Mouse (Mus musculus): ENCODE data around the gene Ccdc13. TPM values are rescaled to one million over a fixed set of nuclear protein-coding genes. Genes with fewer than 3 reads are reported as not detected.

Gene Ccdc13
- polyA plus RNA-seq, 1 experiment from 2014 or later, result not detected

DNA sequence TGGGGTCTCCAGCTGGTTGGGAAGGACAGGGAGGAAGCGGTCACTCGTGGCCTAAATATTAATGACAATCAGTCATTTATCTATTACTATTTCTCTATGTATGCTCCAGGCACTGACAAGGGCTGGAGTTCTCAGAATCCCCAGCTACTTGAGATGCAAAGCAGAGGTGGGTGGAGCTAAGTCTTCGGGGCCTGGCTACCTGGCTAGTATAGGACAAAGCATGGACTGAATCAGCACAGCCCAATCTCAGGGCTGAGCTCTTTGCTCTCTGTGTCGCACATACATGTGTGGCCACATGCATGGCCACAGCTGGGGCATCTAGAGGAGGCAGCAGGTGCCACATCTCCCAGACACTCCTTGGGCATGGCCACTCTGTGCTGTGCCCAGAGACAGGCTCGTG is 18.5 kb downstream of the Ccdc13 start:
- H3K36me3 ChIP-seq, result no peaks in the 10 kb centered on the region
- H3K4me3 ChIP-seq (replicated peaks), result no peak overlapping the region
- H3K9ac ChIP-seq, result no peak overlapping the region
- H3K4me2 ChIP-seq, result no peak overlapping the region
- no peak overlapping the region for H3K27ac ChIP-seq
- ATAC-seq (ENCODE audit: low read depth) (no peak), DNase-seq (no peak)
- WGBS (ENCODE audit: insufficient replicate concordance), result 57% methylated on average over 5 of the region's 5 CpGs
- H3K27me3 ChIP-seq, result no peaks in the 10 kb centered on the region
- H3K9me3 ChIP-seq (replicated peaks), result no peaks in the 10 kb centered on the region
- H3K4me1 ChIP-seq (replicated peaks), result no peaks in the 10 kb centered on the region

GRCm38 (mm10) chr9:121819771-121820471 is 19.3 kb downstream of the Ccdc13 start:
- no peaks in the 10 kb centered on the region for H3K4me1 ChIP-seq (replicated peaks)
- WGBS (ENCODE audit: insufficient replicate concordance), result 46% methylated on average over 7 of the region's 7 CpGs
- H3K36me3 ChIP-seq, result no peaks in the 10 kb centered on the region
- DNase-seq, result no peak
- H3K27me3 ChIP-seq, result no peaks in the 10 kb centered on the region
- no peaks in the 10 kb centered on the region for H3K9me3 ChIP-seq (replicated peaks)
- no peak overlapping the region for H3K9ac ChIP-seq
- ATAC-seq (ENCODE audit: low read depth), result no peak
- H3K4me2 ChIP-seq, result no peak overlapping the region
- H3K27ac ChIP-seq, result no peak overlapping the region
- H3K4me3 ChIP-seq (replicated peaks), result no peak overlapping the region

DNA sequence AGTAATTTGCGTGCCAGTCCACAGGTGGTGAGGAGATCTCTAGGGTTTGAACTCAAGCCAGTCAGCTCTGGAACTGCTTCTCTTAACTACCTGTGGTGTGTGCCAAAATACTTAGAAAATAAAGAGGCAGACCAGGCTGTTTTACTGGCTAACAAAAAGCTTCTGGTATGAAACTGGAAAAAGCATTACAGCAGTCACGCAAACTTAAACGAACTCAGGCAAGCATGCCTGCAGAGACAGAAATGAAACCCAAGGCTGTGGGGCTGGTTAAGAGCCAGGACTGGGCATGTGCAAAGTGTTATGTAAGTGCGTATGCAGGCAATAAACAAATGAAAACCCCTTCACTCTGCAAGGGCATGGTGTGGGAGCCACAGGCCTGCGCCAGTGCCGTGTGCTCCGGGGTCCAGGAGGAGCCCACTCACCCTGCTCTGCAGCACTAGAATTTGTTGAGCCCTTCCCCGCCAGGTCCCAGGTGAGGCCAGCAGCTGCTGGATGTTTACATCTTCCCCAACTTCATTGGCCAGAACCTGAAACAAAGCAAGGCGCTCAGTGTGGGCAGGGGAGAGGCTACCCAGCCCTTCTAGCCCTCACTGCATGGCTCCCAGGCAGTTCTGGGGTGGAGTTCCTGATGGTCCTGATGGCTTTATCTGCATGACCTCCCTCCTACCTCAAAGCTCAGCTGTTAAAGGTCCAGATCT is 20.0 kb downstream of the Ccdc13 start:
- ATAC-seq (ENCODE audit: low read depth), result no peak
- no peaks in the 10 kb centered on the region for H3K27me3 ChIP-seq
- H3K4me1 ChIP-seq (replicated peaks), result no peaks in the 10 kb centered on the region
- no peak for DNase-seq
- WGBS (ENCODE audit: insufficient replicate concordance), result 70% methylated on average over 9 of the region's 9 CpGs
- H3K36me3 ChIP-seq, result no peaks in the 10 kb centered on the region
- H3K4me2 ChIP-seq, result no peak overlapping the region
- H3K9ac ChIP-seq, result no peak overlapping the region
- no peaks in the 10 kb centered on the region for H3K9me3 ChIP-seq (replicated peaks)
- no peak overlapping the region for H3K27ac ChIP-seq
- no peak overlapping the region for H3K4me3 ChIP-seq (replicated peaks)

DNA sequence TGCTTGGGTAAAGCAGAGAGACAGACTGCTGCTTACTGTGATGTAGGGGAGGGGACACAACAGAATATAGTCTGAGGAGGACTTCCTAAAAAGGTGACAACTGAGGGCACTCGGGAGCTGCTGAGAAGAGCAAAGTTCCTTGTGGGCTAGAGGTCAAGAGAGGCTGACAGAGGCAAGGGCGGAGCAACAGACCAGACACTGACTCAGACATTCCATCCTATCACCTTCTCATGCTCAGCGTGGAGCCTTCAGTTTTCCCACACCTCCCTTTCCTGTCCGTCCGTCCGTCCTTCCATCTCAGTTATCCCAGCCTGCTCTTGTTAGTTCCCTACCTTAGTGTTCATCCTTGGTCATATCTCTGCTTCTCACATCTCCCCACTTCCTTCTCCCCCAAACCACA is 24.1 kb downstream of the Ccdc13 start:
- no peak overlapping the region for H3K27ac ChIP-seq
- ATAC-seq (ENCODE audit: low read depth), result no peak
- WGBS (ENCODE audit: insufficient replicate concordance), result 23% methylated on average over 6 of the region's 6 CpGs

GRCm38 (mm10) chr9:121810081-121810821 is 29.0 kb downstream of the Ccdc13 start:
- Histone ChIP-seq H3K4me1 (replicated peaks) (no peaks in the 10 kb centered on the region), H3K4me3 (replicated peaks) (no peak overlapping the region), H3K4me2 (no peak overlapping the region), H3K27me3 (no peaks in the 10 kb centered on the region), H3K27ac (no peak overlapping the region), H3K9me3 (replicated peaks) (no peaks in the 10 kb centered on the region), H3K36me3 (no peaks in the 10 kb centered on the region), H3K9ac (no peak overlapping the region)
- 50% methylated on average over 15 of the region's 15 CpGs for whole genome bisulfite sequencing (ENCODE audit: insufficient replicate concordance)
- no peak for DNase-seq
- no peak for ATAC-seq (ENCODE audit: low read depth)

More for the DNA sequence above, 24.1 kb downstream of the Ccdc13 start:
- H3K27me3 ChIP-seq, result no peaks in the 10 kb centered on the region
- H3K9ac ChIP-seq, result no peak overlapping the region
- no peak overlapping the region for H3K4me3 ChIP-seq (replicated peaks)
- no peaks in the 10 kb centered on the region for H3K36me3 ChIP-seq
- H3K9me3 ChIP-seq (replicated peaks), result no peaks in the 10 kb centered on the region
- no peak overlapping the region for H3K4me2 ChIP-seq
- no peaks in the 10 kb centered on the region for H3K4me1 ChIP-seq (replicated peaks)
- no peak for DNase-seq

DNA sequence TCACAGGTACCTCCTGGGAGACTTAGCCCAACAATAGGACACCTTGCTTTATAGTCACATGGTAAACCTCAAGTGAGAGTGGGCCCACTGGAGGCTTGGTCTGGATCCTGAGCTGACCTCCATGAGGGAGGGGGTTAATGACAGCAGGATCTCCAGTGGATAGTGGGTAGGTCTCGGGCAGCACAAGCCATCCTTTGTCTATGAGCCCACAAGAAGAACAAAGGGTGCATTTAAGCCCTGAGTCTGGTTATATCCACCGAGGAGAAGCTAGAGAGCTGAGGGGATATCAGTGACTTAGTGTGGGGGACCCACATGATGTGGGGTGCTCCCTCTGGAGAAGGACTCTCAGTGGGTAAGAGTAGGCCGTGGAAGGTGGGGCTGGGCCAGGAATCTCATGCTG is 30.8 kb downstream of the Ccdc13 start:
- no peak for DNase-seq
- Histone ChIP-seq H3K9me3 (replicated peaks) (no peaks in the 10 kb centered on the region), H3K27me3 (no peaks in the 10 kb centered on the region), H3K9ac (no peak overlapping the region), H3K4me1 (replicated peaks) (no peaks in the 10 kb centered on the region), H3K4me3 (replicated peaks) (no peak overlapping the region), H3K27ac (no peak overlapping the region), H3K4me2 (no peak overlapping the region), H3K36me3 (no peaks in the 10 kb centered on the region)
- WGBS (ENCODE audit: insufficient replicate concordance), result 60% methylated on average over 3 of the region's 3 CpGs
- ATAC-seq (ENCODE audit: low read depth), result no peak

- DNase-seq (no peak), ATAC-seq (ENCODE audit: low read depth) (no peak)
- 0 out of 2 replicates have a peak, but pooled peaks cover under 1% of the 10 kb centered on the region for H3K4me1 ChIP-seq (replicated peaks)
- no peaks in the 10 kb centered on the region for H3K9me3 ChIP-seq (replicated peaks)
- WGBS (ENCODE audit: insufficient replicate concordance), result 71% methylated on average over 7 of the region's 7 CpGs
- H3K4me2 ChIP-seq, result no peak overlapping the region
- no peak overlapping the region for H3K4me3 ChIP-seq (replicated peaks)
- no peak overlapping the region for H3K9ac ChIP-seq
- no peak overlapping the region for H3K27ac ChIP-seq
- H3K36me3 ChIP-seq, result no peaks in the 10 kb centered on the region
- no peaks in the 10 kb centered on the region for H3K27me3 ChIP-seq
These were observed 31.3 kb downstream of the Ccdc13 start for GRCm38 (mm10) chr9:121807947-121808346.

DNA sequence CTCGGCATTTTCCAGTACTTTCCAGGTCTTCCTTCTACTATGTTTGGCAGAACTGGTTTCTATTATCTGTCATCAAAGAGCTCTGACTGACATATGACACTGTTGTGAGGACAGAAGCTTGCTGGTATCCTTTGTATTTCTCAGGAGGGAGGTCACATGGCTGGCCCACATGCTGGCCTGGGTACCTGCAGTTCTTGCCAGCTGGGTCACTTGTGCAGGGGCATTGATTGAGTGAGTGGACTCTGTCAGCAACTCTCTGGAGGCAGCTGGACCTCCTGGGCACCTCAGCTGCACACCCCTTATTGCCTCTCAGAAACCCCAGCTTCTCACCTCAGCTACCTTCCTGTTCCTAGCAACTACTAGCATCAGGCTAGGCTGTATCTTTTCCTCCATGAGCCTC is 31.7 kb downstream of the Ccdc13 start:
- no peaks in the 10 kb centered on the region for H3K36me3 ChIP-seq
- no peak overlapping the region for H3K4me2 ChIP-seq
- H3K9ac ChIP-seq, result no peak overlapping the region
- no peak for ATAC-seq (ENCODE audit: low read depth)
- no peaks in the 10 kb centered on the region for H3K27me3 ChIP-seq
- no peak overlapping the region for H3K27ac ChIP-seq
- H3K4me3 ChIP-seq (replicated peaks), result no peak overlapping the region
- WGBS (ENCODE audit: insufficient replicate concordance), result 60% methylated on average over 1 of the region's 1 CpGs
- 0 out of 2 replicates have a peak, but pooled peaks cover 4% of the 10 kb centered on the region for H3K4me1 ChIP-seq (replicated peaks)
- no peak for DNase-seq
- no peaks in the 10 kb centered on the region for H3K9me3 ChIP-seq (replicated peaks)

GRCm38 (mm10) chr9:121802747-121803146 is 36.5 kb downstream of the Ccdc13 start:
- no peak overlapping the region for H3K4me2 ChIP-seq
- peaks cover 18% of the 10 kb centered on the region; the same call in 1 of the 2 replicates for H3K4me1 ChIP-seq (replicated peaks)
- no peak overlapping the region for H3K4me3 ChIP-seq (replicated peaks)
- no peaks in the 10 kb centered on the region for H3K9me3 ChIP-seq (replicated peaks)
- H3K9ac ChIP-seq, result no peak overlapping the region
- 32% methylated on average over 7 of the region's 7 CpGs for WGBS (ENCODE audit: insufficient replicate concordance)
- no peaks in the 10 kb centered on the region for H3K27me3 ChIP-seq
- no peak for ATAC-seq (ENCODE audit: low read depth)
- DNase-seq, result no peak
- H3K36me3 ChIP-seq, result no peaks in the 10 kb centered on the region
- no peak overlapping the region for H3K27ac ChIP-seq

- ATAC-seq (ENCODE audit: low read depth), result peak; percentile 32; the same call in 1 of the 2 replicates
- DNase-seq, result no peak
- no peak overlapping the region for H3K9ac ChIP-seq
- H3K9me3 ChIP-seq (replicated peaks), result no peaks in the 10 kb centered on the region
- 0 out of 2 replicates have a peak, but pooled peaks cover 5% of the 10 kb centered on the region for H3K27me3 ChIP-seq
- 30% methylated on average over 6 of the region's 6 CpGs for WGBS (ENCODE audit: insufficient replicate concordance)
- no peak overlapping the region for H3K4me2 ChIP-seq
- H3K36me3 ChIP-seq, result no peaks in the 10 kb centered on the region
- no peak overlapping the region for H3K4me3 ChIP-seq (replicated peaks)
- no peak overlapping the region for H3K27ac ChIP-seq
- H3K4me1 ChIP-seq (replicated peaks), result peaks cover 18% of the 10 kb centered on the region; the same call in 1 of the 2 replicates
These were observed 40.3 kb downstream of the Ccdc13 start for GRCm38 (mm10) chr9:121798887-121799520.

DNA sequence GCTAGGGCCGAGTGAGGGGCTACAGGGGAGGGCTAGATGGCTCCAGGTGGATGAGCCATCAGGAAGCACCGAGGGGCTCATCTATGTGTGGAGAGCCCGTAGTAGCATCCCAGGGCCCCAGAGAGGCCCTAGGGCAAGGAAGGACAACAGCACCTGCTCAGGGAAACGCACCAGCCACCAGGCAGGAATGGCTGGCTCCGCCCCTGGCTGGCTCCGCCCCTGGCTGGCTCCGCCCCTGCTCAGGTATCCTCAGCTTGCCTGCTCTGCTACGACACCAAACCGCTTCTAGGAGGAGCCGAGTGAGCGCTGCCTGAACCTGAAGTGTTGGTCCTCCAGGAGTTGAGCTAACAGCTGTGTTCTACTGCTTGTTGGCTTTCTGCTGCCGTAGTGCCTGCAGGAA is 41.5 kb downstream of the Ccdc13 start:
- Histone ChIP-seq H3K4me3 (replicated peaks) (no peak overlapping the region), H3K4me1 (replicated peaks) (peaks cover 16% of the 10 kb centered on the region; the same call in 1 of the 2 replicates), H3K9ac (no peak overlapping the region), H3K9me3 (replicated peaks) (no peaks in the 10 kb centered on the region), H3K4me2 (no peak overlapping the region), H3K36me3 (no peaks in the 10 kb centered on the region), H3K27me3 (0 out of 2 replicates have a peak, but pooled peaks cover 5% of the 10 kb centered on the region), H3K27ac (no peak overlapping the region)
- ATAC-seq (ENCODE audit: low read depth) (no peak), DNase-seq (no peak)
- WGBS (ENCODE audit: insufficient replicate concordance), result 19% methylated on average over 12 of the region's 12 CpGs
